Mouse (Mus musculus) layer of hippocampus, adult 8-10 months (tissue): ENCODE measurements at regions not wholly inside any gene's neighbourhood (a gene's known extent, or its start where the extent isn't known, plus 50 kb on each side); places are given as distances from the start of the nearest gene placed in this dataset.

Experiments
- DNase-seq, 2 experiments: peaks; one replicate each; pipeline ENCODE4 v3.0.0; 2022; ENCODE audit warnings: low spot score in 2 of 2

- no peak for DNase-seq
Measured at GRCm38 (mm10) chr7:37336171-37336850, 437.1 kb downstream of the Zfp536 start.

- DNase-seq, result peak; percentile 85 to 87
Measured at GRCm38 (mm10) chr7:37336851-37337531, 436.4 kb downstream of the Zfp536 start.

GRCm38 (mm10) chr7:37337616-37338015, 435.8 kb downstream of the Zfp536 start:
- no peak for DNase-seq

GRCm38 (mm10) chr7:37338067-37338501, 435.4 kb downstream of the Zfp536 start:
- DNase-seq, result no peak

GRCm38 (mm10) chr7:37342613-37343012, 430.8 kb downstream of the Zfp536 start:
- no peak for DNase-seq

GRCm38 (mm10) chr7:37343021-37343593, 430.3 kb downstream of the Zfp536 start:
- DNase-seq, result no peak

- DNase-seq, result no peak
Measured at GRCm38 (mm10) chr7:37343691-37344233, 429.7 kb downstream of the Zfp536 start.

GRCm38 (mm10) chr7:37346041-37346440, 427.4 kb downstream of the Zfp536 start:
- DNase-seq, result peak; percentile 65 to 79

GRCm38 (mm10) chr7:37357647-37358395, 415.6 kb downstream of the Zfp536 start:
- peak; percentile 81 to 95 for DNase-seq

- no peak for DNase-seq
Measured at GRCm38 (mm10) chr7:37358492-37358891, 414.9 kb downstream of the Zfp536 start.

- peak in 1 of 2 experiments; percentile 32 for DNase-seq
Measured at GRCm38 (mm10) chr7:37359473-37359872, 414.0 kb downstream of the Zfp536 start.

GRCm38 (mm10) chr7:37360171-37360570, 413.3 kb downstream of the Zfp536 start:
- no peak for DNase-seq

GRCm38 (mm10) chr7:37361802-37362441, 411.5 kb downstream of the Zfp536 start:
- no peak for DNase-seq

GRCm38 (mm10) chr7:37362879-37363278, 410.6 kb downstream of the Zfp536 start:
- no peak for DNase-seq

- DNase-seq, result no peak
Measured at GRCm38 (mm10) chr7:37363629-37364175, 409.7 kb downstream of the Zfp536 start.

GRCm38 (mm10) chr7:37364221-37364620, 409.2 kb downstream of the Zfp536 start:
- no peak for DNase-seq

GRCm38 (mm10) chr7:37366006-37366405, 407.4 kb downstream of the Zfp536 start:
- DNase-seq, result no peak

- DNase-seq, result no peak
Measured at GRCm38 (mm10) chr7:37369698-37370097, 403.7 kb downstream of the Zfp536 start.

GRCm38 (mm10) chr7:37373864-37374263, 399.6 kb downstream of the Zfp536 start:
- peak; percentile 73 to 90 for DNase-seq

- DNase-seq, result no peak
Measured at GRCm38 (mm10) chr7:37375044-37375443, 398.4 kb downstream of the Zfp536 start.

- DNase-seq, result no peak
Measured at GRCm38 (mm10) chr7:37375591-37375990, 397.9 kb downstream of the Zfp536 start.
